24 mouse cellular contexts compared by ENCODE assay signal in the genomic region with DNA sequence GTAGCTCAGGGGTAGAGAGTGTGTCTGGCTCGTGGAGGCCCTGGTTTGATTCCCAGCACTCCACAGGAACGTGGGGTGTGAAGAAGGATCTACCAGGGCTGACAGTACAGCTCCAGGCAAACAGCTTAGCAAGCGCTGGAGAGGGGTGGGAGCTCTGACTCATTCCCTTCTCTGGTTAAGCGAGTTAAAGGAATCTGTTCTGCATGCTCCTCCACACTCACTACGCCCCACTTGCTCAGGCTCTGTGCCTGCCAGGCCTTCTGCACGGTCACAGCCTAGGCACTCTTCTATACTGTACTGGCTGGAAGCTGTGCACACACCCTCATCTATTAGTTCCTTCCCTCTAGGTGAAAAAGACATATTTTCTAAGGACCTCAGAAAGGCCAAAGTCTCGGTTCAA.
"Had no signal": no experiment of that assay in that cellular context is flagged by ENCODE, and none has a peak within 500 bp of the region (broad histone marks: within the 10 kb centered on the region; RNA-seq: fewer than 3 reads in every experiment).

No protein-coding gene starts in this region.

- H3K4me1 ChIP-seq: heart, embryonic 12.5 days; hindbrain, embryonic 13.5 days; hindbrain, embryonic 15.5 days; limb, embryonic 13.5 days; limb, embryonic 15.5 days; liver, embryonic 12.5 days had no signal

- H3K4me2 ChIP-seq: heart, embryonic 12.5 days; hindbrain, embryonic 13.5 days; hindbrain, embryonic 15.5 days; limb, embryonic 13.5 days; limb, embryonic 15.5 days; liver, embryonic 12.5 days had no signal

- H3K4me3 ChIP-seq: heart, embryonic 10.5 days; heart, embryonic 12.5 days; hindbrain, embryonic 13.5 days; hindbrain, embryonic 15.5 days; layer of hippocampus, adult 2 months; limb, embryonic 13.5 days; limb, embryonic 15.5 days; liver, embryonic 12.5 days had no signal

- H3K9ac ChIP-seq: heart, embryonic 12.5 days; hindbrain, embryonic 13.5 days; hindbrain, embryonic 15.5 days; limb, embryonic 13.5 days; limb, embryonic 15.5 days; liver, embryonic 12.5 days; liver, embryonic 14.5 days had no signal

- ATAC-seq: hindbrain, postnatal 0 days; intestine, embryonic 16.5 days; liver, embryonic 12.5 days had no signal

- H3K27me3 ChIP-seq: heart, embryonic 12.5 days; hindbrain, embryonic 13.5 days; hindbrain, embryonic 15.5 days; limb, embryonic 13.5 days; limb, embryonic 15.5 days; liver, embryonic 12.5 days had no signal

- H3K27ac ChIP-seq: heart, embryonic 10.5 days; hindbrain, embryonic 13.5 days; hindbrain, embryonic 15.5 days; hindbrain, postnatal 0 days; layer of hippocampus, adult 2 months; limb, embryonic 13.5 days; limb, embryonic 15.5 days; liver, embryonic 12.5 days; liver, embryonic 14.5 days had no signal

- H3K9me3 ChIP-seq: heart, embryonic 10.5 days; heart, embryonic 12.5 days; hindbrain, embryonic 13.5 days; hindbrain, embryonic 15.5 days; limb, embryonic 13.5 days; limb, embryonic 15.5 days; liver, embryonic 12.5 days had no signal

- DNase-seq: gastrocnemius, postnatal 14 days; gastrocnemius, postnatal 36 days; heart, adult 18-20 months; heart, postnatal 14 days; heart, postnatal 36 days; kidney, adult 18-20 months; kidney, adult 8-10 months; kidney, postnatal 10 days; kidney, postnatal 25 days; kidney, postnatal 4 days; layer of hippocampus, adult 9-11 months; layer of hippocampus, postnatal 36 days; left cerebral cortex, postnatal 4 days had no signal
